In genomic region chr14:28561861-28562260, GRCm38 (mm10) we compare ENCODE assay signal across 10 mouse cellular contexts.
"Had no signal": no experiment of that assay in that cellular context is flagged by ENCODE, and none has a peak within 500 bp of the region (broad histone marks: within the 10 kb centered on the region; RNA-seq: fewer than 3 reads in every experiment).

No protein-coding gene starts in this region.

- DNase-seq: kidney, postnatal 10 days; kidney, postnatal 4 days; left cerebral cortex, postnatal 4 days; liver, postnatal 0 days; lung, postnatal 10 days; lung, postnatal 36 days; retina, postnatal 1 day; right cerebral cortex, postnatal 25 days; spleen, adult 18-20 months; thymus, postnatal 36 days had no signal
